Comparison of ENCODE assay signal across 15 mouse cellular contexts in genomic region chr12:32854866-32855265, GRCm38 (mm10). TPM values are rescaled to one million over a fixed set of nuclear protein-coding genes. Genes with fewer than 3 reads are reported as not detected.
DNase-seq lines count a peak whose midpoint lies in the region; ATAC-seq and TF ChIP-seq lines count a peak whose summit lies in the region.
"Had no signal": no experiment of that assay in that cellular context is flagged by ENCODE, and none has a peak within 500 bp of the region (broad histone marks: within the 10 kb centered on the region; RNA-seq: fewer than 3 reads in every experiment).

No protein-coding gene starts in this region.

- no peaks in the 10 kb centered on the region for H3K27me3 ChIP-seq in heart, embryonic 12.5 days (replicated peaks)
- no peaks in the 10 kb centered on the region for H3K27me3 ChIP-seq in thymus, adult 2 months (ENCODE audit: control insufficient read depth, insufficient read depth, low read length)
- H3K27me3 ChIP-seq: embryonic facial prominence, embryonic 12.5 days; liver, embryonic 15.5 days had no signal

- H3K4me3 ChIP-seq in heart, embryonic 12.5 days: no peak overlapping the region
- H3K4me3 ChIP-seq in thymus, adult 2 months (ENCODE audit: control insufficient read depth, insufficient read depth, low read length): no peak overlapping the region
- H3K4me3 ChIP-seq: embryonic facial prominence, embryonic 12.5 days; forebrain, embryonic 10.5 days; hindbrain, embryonic 10.5 days; liver, embryonic 15.5 days had no signal

- no peaks in the 10 kb centered on the region for H3K9me3 ChIP-seq in heart, embryonic 12.5 days (replicated peaks)
- H3K9me3 ChIP-seq: embryonic facial prominence, embryonic 12.5 days; forebrain, embryonic 10.5 days; hindbrain, embryonic 10.5 days; liver, embryonic 15.5 days had no signal

- 75% methylated on average over 6 of the region's 6 CpGs for WGBS in heart, embryonic 12.5 days
- 93% methylated on average over 6 of the region's 6 CpGs for WGBS in thymus, adult 2 months

- no peak overlapping the region for H3K4me2 ChIP-seq in heart, embryonic 12.5 days
- H3K4me2 ChIP-seq: embryonic facial prominence, embryonic 12.5 days; liver, embryonic 15.5 days had no signal

- H3K4me1 ChIP-seq in heart, embryonic 12.5 days (replicated peaks): peaks cover 16% of the 10 kb centered on the region; the same call in 1 of the 2 replicates
- H3K4me1 ChIP-seq in thymus, adult 2 months (replicated peaks; ENCODE audit: control insufficient read depth, insufficient read depth, low read length): no peaks in the 10 kb centered on the region
- H3K4me1 ChIP-seq: embryonic facial prominence, embryonic 12.5 days; forebrain, embryonic 10.5 days; hindbrain, embryonic 10.5 days; liver, embryonic 15.5 days had no signal

- no peak overlapping the region for H3K9ac ChIP-seq in heart, embryonic 12.5 days
- H3K9ac ChIP-seq: embryonic facial prominence, embryonic 12.5 days; liver, embryonic 15.5 days had no signal

- H3K36me3 ChIP-seq in heart, embryonic 12.5 days: peaks cover 20% of the 10 kb centered on the region
- H3K36me3 ChIP-seq in thymus, adult 2 months (ENCODE audit: control insufficient read depth, insufficient read depth, low read length): peaks cover 9% of the 10 kb centered on the region; the same call in 1 of the 2 replicates

- no peak for TF ChIP-seq POLR2A in thymus, adult 2 months (IDR thresholded peaks at IDR 0.05; ENCODE audit: control insufficient read depth, extremely low read depth, insufficient read depth, low read length, poor library complexity)

- H3K27ac ChIP-seq in heart, embryonic 12.5 days (ENCODE audit: poor library complexity, severe bottlenecking): no peak overlapping the region
- no peak overlapping the region for H3K27ac ChIP-seq in thymus, adult 2 months (ENCODE audit: control insufficient read depth, insufficient read depth, low read length)
- H3K27ac ChIP-seq: embryonic facial prominence, embryonic 12.5 days; forebrain, embryonic 10.5 days; hindbrain, embryonic 10.5 days; liver, embryonic 15.5 days; macrophage had no signal

- no peak for ATAC-seq in heart, embryonic 12.5 days (ENCODE audit: insufficient number of reproducible peaks, low FRiP score)
- ATAC-seq: intestine, embryonic 16.5 days had no signal

- TF ChIP-seq CTCF in thymus, adult 2 months (IDR thresholded peaks at IDR 0.05; ENCODE audit: borderline replicate concordance, control insufficient read depth, extremely low read depth, insufficient read depth, low read length, poor library complexity): no peak

- peak; percentile 98 for DNase-seq in heart, adult 11 months
- DNase-seq in 3T3-L1 (ENCODE audit: low read depth, low spot score): peak; percentile 67
- peak; percentile 18 for DNase-seq in NIH3T3 (ENCODE audit: low read depth)
- peak; percentile 24 to 44 for DNase-seq in cerebellum, postnatal 36 days
- no peak for DNase-seq in frontal cortex, postnatal 25 days (ENCODE audit: low spot score in 2 of 2)
- DNase-seq in thymus, adult 2 months: no peak
- DNase-seq: left cerebral cortex, postnatal 4 days; midbrain, embryonic 14.5 days had no signal

RNA-seq across cellular contexts. Expression of gene Nampt, which starts 35.5 kb away (rescaled TPM):
- polyA plus RNA-seq in heart, embryonic 12.5 days (2016; fragmentation: Nextera tagmentation; extraction: Ambion mirVana): 18.9 TPM in 2 replicates
- 12.5 and 16.7 TPM in 2 replicates for polyA plus RNA-seq in thymus, adult 2 months (2012; rRNA removed)

Comparison
In these comparisons a context has a peak if more than half of its experiments do, and no peak if none do; other contexts are left out.
1. DNase-seq: peak in heart, adult 11 months (single experiment), 3T3-L1 (single experiment), NIH3T3 (single experiment) and cerebellum, postnatal 36 days (2 of 2); none in frontal cortex, postnatal 25 days (0 of 2) and thymus, adult 2 months (single experiment).